Mouse (Mus musculus) embryonic facial prominence, embryonic 10.5 days (tissue): ENCODE data around the gene Zbtb20. TPM values are rescaled to one million over a fixed set of nuclear protein-coding genes. Genes with fewer than 3 reads are reported as not detected.

Experiments used
- DNase-seq: peaks from one replicate; pipeline ENCODE4 v3.0.0-alpha.2; 2017; ENCODE audit warnings: low spot score
- H3K27ac ChIP-seq: fragments of 300-500 bp; sonication (generic); replicated peaks from 2 replicates; pipeline ENCODE4 v1.5.1; 2016; ENCODE audit warnings: mild to moderate bottlenecking
- H3K27me3 ChIP-seq: fragments of 300-500 bp; sonication (generic); replicated peaks from 2 replicates; pipeline ENCODE4 v1.6.1; 2016; ENCODE audit warnings: low read depth, mild to moderate bottlenecking; ENCODE audit not compliant: poor library complexity, severe bottlenecking
- H3K36me3 ChIP-seq: fragments of 300-500 bp; sonication (generic); replicated peaks from 2 replicates; pipeline ENCODE4 v1.6.1; 2016; ENCODE audit warnings: mild to moderate bottlenecking, moderate library complexity
- H3K4me1 ChIP-seq: fragments of 300-500 bp; sonication (generic); 2 replicates; pipeline ENCODE4 v1.6.1; 2016
- H3K4me3 ChIP-seq: fragments of 300-500 bp; sonication (generic); 2 replicates; pipeline ENCODE4 v1.5.1; 2016; ENCODE audit warnings: mild to moderate bottlenecking, moderate library complexity
- H3K9me3 ChIP-seq: fragments of 300-500 bp; sonication (generic); 2 replicates; pipeline ENCODE4 v1.6.1; 2016; ENCODE audit warnings: mild to moderate bottlenecking
- WGBS: fragments of 180-500 bp; shearing (Covaris S2); methylation state at CpG from one replicate; pipeline ENCODE4 v1.1.7; 2016; 5-methylcytosine and 5-hydroxymethylcytosine counted together
- polyA plus RNA-seq: library from polyadenylated mRNA; unstranded; fragments of >200 nt; fragmentation: Nextera tagmentation; extraction: Ambion mirVana; gene quantifications from 2 replicates; pipeline ENCODE4 v1.2.1, GENCODE M21; 2016

Gene Zbtb20
- polyA plus RNA-seq, 1 experiment from 2014 or later, result 20.1 TPM

GRCm38 (mm10) chr16:43037320-43037719 is 161.6 kb downstream of the Zbtb20 start:
- Histone ChIP-seq H3K27me3 (no peaks in the 10 kb centered on the region), H3K27ac (no peak overlapping the region), H3K4me3 (no peak overlapping the region), H3K9me3 (no peaks in the 10 kb centered on the region), H3K36me3 (no peaks in the 10 kb centered on the region), H3K4me1 (no peaks in the 10 kb centered on the region)
- 85% methylated on average over 4 of the region's 4 CpGs for WGBS
- no peak for DNase-seq

DNA sequence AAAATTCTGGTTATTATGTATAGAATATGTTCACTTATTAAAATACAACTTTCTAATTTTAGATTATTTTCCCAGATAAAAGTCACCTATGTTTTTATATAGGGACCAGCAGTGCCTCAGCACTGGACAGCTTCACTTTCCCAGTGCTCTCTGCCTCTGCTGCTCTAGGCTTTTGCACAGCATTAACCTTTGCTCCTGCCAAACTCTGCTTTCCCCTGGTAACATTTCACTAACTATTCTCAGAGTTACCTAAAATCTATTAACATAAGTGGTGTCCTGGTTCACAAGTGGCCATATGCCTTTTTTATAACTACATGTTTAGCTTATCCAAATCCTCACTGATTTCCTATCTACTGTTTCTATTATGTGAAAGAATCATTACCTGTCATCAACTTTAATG is 169.9 kb downstream of the Zbtb20 start:
- H3K4me1 ChIP-seq, result no peaks in the 10 kb centered on the region
- DNase-seq, result no peak
- H3K4me3 ChIP-seq, result no peak overlapping the region
- H3K27ac ChIP-seq, result no peak overlapping the region
- H3K27me3 ChIP-seq, result no peaks in the 10 kb centered on the region
- H3K36me3 ChIP-seq, result no peaks in the 10 kb centered on the region
- no peaks in the 10 kb centered on the region for H3K9me3 ChIP-seq

GRCm38 (mm10) chr16:43046686-43047085 is 171.0 kb downstream of the Zbtb20 start:
- Histone ChIP-seq H3K27ac (no peak overlapping the region), H3K36me3 (no peaks in the 10 kb centered on the region), H3K9me3 (no peaks in the 10 kb centered on the region), H3K27me3 (no peaks in the 10 kb centered on the region), H3K4me1 (no peaks in the 10 kb centered on the region), H3K4me3 (no peak overlapping the region)
- no peak for DNase-seq
- WGBS, result 84% methylated on average over 3 of the region's 3 CpGs

GRCm38 (mm10) chr16:43069666-43070295 is 194.1 kb downstream of the Zbtb20 start:
- DNase-seq, result no peak
- no peaks in the 10 kb centered on the region for H3K27me3 ChIP-seq
- H3K4me1 ChIP-seq, result peaks cover 4% of the 10 kb centered on the region; the same call in 1 of the 2 replicates
- H3K36me3 ChIP-seq, result no peaks in the 10 kb centered on the region
- H3K9me3 ChIP-seq, result no peaks in the 10 kb centered on the region
- WGBS, result 93% methylated on average over 3 of the region's 3 CpGs
- no peak overlapping the region for H3K4me3 ChIP-seq
- no peak overlapping the region for H3K27ac ChIP-seq

GRCm38 (mm10) chr16:43071875-43072274 is 196.2 kb downstream of the Zbtb20 start:
- Histone ChIP-seq H3K4me1 (peaks cover 4% of the 10 kb centered on the region; the same call in 1 of the 2 replicates), H3K27ac (no peak overlapping the region), H3K9me3 (no peaks in the 10 kb centered on the region), H3K27me3 (no peaks in the 10 kb centered on the region), H3K4me3 (no peak overlapping the region), H3K36me3 (no peaks in the 10 kb centered on the region)
- WGBS, result 90% methylated on average over 3 of the region's 3 CpGs
- DNase-seq, result no peak

- no peak for DNase-seq
- Histone ChIP-seq H3K4me1 (peaks cover 4% of the 10 kb centered on the region; the same call in 1 of the 2 replicates), H3K36me3 (no peaks in the 10 kb centered on the region), H3K9me3 (no peaks in the 10 kb centered on the region), H3K27me3 (no peaks in the 10 kb centered on the region), H3K4me3 (no peak overlapping the region), H3K27ac (no peak overlapping the region)
- 83% methylated on average over 5 of the region's 5 CpGs for WGBS
Observed at GRCm38 (mm10) chr16:43072818-43073594, 197.3 kb downstream of the Zbtb20 start.

DNA sequence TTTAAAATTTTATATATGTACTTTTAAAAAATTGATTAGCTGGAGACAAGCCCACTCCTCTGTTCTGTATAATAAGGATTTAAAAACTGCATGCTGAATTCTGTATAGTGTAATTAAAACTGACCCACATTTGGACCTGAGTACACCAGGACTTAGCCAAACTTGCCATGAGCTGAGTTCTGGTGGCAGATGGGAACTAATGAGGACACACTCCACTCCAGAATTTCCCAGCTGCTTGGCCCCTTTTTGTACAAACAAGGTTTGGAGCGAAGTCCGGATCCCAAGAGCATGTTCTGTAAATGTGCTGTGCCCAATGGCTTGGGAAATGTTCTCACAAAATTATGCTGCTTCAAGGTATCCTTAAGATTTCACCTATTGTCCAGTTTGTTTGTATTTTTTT is 204.7 kb downstream of the Zbtb20 start:
- Histone ChIP-seq H3K27me3 (no peaks in the 10 kb centered on the region), H3K9me3 (no peaks in the 10 kb centered on the region), H3K4me1 (no peaks in the 10 kb centered on the region), H3K27ac (no peak overlapping the region), H3K4me3 (no peak overlapping the region), H3K36me3 (no peaks in the 10 kb centered on the region)
- no peak for DNase-seq
- WGBS, result 83% methylated on average over 2 of the region's 2 CpGs

DNA sequence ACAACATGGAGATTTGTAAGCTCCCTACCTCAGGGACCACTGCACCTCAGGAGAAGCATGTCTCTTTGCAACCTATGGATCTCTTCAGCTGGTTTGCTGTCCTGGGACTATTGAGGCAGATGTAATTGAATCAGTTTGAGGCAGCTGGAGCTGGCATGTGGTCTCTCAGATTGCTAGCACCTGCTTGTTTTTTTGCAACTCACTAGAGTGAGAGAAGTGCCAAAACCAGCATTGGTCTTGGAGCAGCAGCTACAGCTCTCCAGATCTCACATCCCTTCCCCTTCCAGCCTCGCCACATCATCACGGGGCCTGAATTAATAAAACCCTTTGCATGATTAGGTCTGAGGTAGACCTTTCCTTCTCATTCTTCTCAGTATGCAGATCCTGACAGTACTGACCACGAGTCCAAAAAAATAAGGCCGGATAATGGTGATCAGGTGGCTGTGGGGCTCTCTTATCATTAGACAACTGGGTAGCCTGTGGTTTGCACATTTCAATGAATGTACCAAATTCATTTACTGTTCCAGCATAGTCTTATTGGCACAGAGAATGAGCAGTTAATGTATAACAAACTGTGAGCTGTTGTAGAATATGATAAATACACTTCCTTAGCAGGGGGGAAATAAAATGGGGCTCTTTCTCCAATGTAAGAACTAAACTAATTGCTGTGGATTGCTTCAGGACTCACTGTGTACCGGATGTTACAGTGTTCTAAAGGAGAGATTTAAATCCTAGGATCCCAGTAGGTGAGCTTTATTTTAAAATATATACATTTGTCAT is 205.4 kb downstream of the Zbtb20 start:
- Histone ChIP-seq H3K27ac (no peak overlapping the region), H3K4me3 (no peak overlapping the region), H3K36me3 (no peaks in the 10 kb centered on the region), H3K27me3 (no peaks in the 10 kb centered on the region), H3K9me3 (no peaks in the 10 kb centered on the region), H3K4me1 (no peaks in the 10 kb centered on the region)
- DNase-seq, result no peak
- WGBS, result 86% methylated on average over 5 of the region's 5 CpGs

- H3K27me3 ChIP-seq, result no peaks in the 10 kb centered on the region
- no peaks in the 10 kb centered on the region for H3K9me3 ChIP-seq
- no peaks in the 10 kb centered on the region for H3K4me1 ChIP-seq
- WGBS, result 82% methylated on average over 6 of the region's 6 CpGs
- H3K27ac ChIP-seq, result no peak overlapping the region
- no peak overlapping the region for H3K4me3 ChIP-seq
- no peaks in the 10 kb centered on the region for H3K36me3 ChIP-seq
- no peak for DNase-seq
Observed at GRCm38 (mm10) chr16:43081995-43082394, 206.3 kb downstream of the Zbtb20 start.

GRCm38 (mm10) chr16:43082801-43083200 is 207.1 kb downstream of the Zbtb20 start:
- H3K4me1 ChIP-seq, result no peaks in the 10 kb centered on the region
- no peak for DNase-seq
- no peaks in the 10 kb centered on the region for H3K27me3 ChIP-seq
- H3K9me3 ChIP-seq, result no peaks in the 10 kb centered on the region
- H3K36me3 ChIP-seq, result no peaks in the 10 kb centered on the region
- no peak overlapping the region for H3K4me3 ChIP-seq
- WGBS, result 81% methylated on average over 5 of the region's 5 CpGs
- no peak overlapping the region for H3K27ac ChIP-seq

DNA sequence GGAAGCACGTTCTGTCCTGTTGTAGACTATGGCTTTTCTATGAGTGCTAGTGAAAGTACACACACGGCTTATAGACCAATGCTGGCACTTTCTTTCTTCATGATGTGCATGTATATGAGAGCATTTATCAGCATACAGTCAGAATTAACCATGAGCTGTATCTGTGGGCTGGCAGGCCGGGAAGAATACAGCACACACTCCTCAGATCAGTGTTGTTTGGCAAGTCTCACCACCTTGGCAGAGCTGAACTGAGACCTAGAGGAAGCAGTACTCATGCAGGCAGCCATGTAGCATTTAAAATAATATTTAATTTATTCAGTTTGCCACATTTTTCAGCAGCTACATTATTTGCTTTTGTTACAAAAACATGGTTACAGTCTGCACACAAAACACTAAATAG is 214.5 kb downstream of the Zbtb20 start:
- no peak for DNase-seq
- H3K27ac ChIP-seq, result no peak overlapping the region
- no peak overlapping the region for H3K4me3 ChIP-seq
- no peaks in the 10 kb centered on the region for H3K36me3 ChIP-seq
- WGBS, result 84% methylated on average over 3 of the region's 3 CpGs
- H3K27me3 ChIP-seq, result no peaks in the 10 kb centered on the region
- no peaks in the 10 kb centered on the region for H3K9me3 ChIP-seq
- no peaks in the 10 kb centered on the region for H3K4me1 ChIP-seq

- H3K36me3 ChIP-seq, result no peaks in the 10 kb centered on the region
- H3K4me1 ChIP-seq, result no peaks in the 10 kb centered on the region
- H3K27ac ChIP-seq, result no peak overlapping the region
- no peaks in the 10 kb centered on the region for H3K27me3 ChIP-seq
- H3K4me3 ChIP-seq, result no peak overlapping the region
- no peaks in the 10 kb centered on the region for H3K9me3 ChIP-seq
- 87% methylated on average over 1 of the region's 1 CpGs for WGBS
- DNase-seq, result no peak
Observed at GRCm38 (mm10) chr16:43094161-43094560, 218.5 kb downstream of the Zbtb20 start.
